Mouse (Mus musculus): ENCODE measurements around the gene Cdc42bpa. TPM values are rescaled to one million over a fixed set of nuclear protein-coding genes. Genes with fewer than 3 reads are reported as not detected.

The Cdc42bpa gene
- total and polyA plus RNA-seq, 2 experiments from 2014 or later: 8.3 to 25.8 TPM

GRCm38 (mm10) chr1:180175167-180175566 is 214.9 kb downstream of the Cdc42bpa start:
- Histone ChIP-seq H3K4me3 (ENCODE audit: low read depth, low read length) (no peak overlapping the region), H3K9ac (replicated peaks; ENCODE audit: low read depth, low read length) (no peak overlapping the region), H3K27ac (ENCODE audit: low read depth) (peak overlapping the region; percentile 46; the same call in 1 of the 2 replicates), H3K4me1 (ENCODE audit: control insufficient read depth, insufficient read depth) (peaks cover 16% of the 10 kb centered on the region; the same call in 1 of the 2 replicates), H3K36me3 (replicated peaks; ENCODE audit: control insufficient read depth, insufficient read depth, low read length) (peaks cover 54% of the 10 kb centered on the region), H3K4me2 (ENCODE audit: low read depth, low read length) (no peak overlapping the region), H3K27me3 (ENCODE audit: control insufficient read depth, insufficient read depth, low read length) (no peaks in the 10 kb centered on the region), H3K9me3 (replicated peaks; ENCODE audit: control insufficient read depth, low read length) (no peaks in the 10 kb centered on the region)
- DNase-seq (ENCODE audit: low spot score) (peak; percentile 84), ATAC-seq (ENCODE audit: insufficient read depth, low read depth) (peak; percentile 45; the same call in 1 of the 2 replicates)
- 36% methylated on average over 3 of the region's 3 CpGs for WGBS
- TF ChIP-seq CTCF (IDR thresholded peaks at IDR 0.05; ENCODE audit: low read depth) (peak; percentile 56), EP300 (IDR thresholded peaks at IDR 0.05; ENCODE audit: low read depth) (no peak)

GRCm38 (mm10) chr1:180175635-180176034 is 215.4 kb downstream of the Cdc42bpa start:
- H3K9me3 ChIP-seq (replicated peaks; ENCODE audit: control insufficient read depth, low read length): no peaks in the 10 kb centered on the region
- no peak overlapping the region for H3K4me3 ChIP-seq (ENCODE audit: low read depth, low read length)
- H3K4me2 ChIP-seq (ENCODE audit: low read depth, low read length): no peak overlapping the region
- WGBS: 53% methylated on average over 8 of the region's 8 CpGs
- TF ChIP-seq CTCF (IDR thresholded peaks at IDR 0.05; ENCODE audit: low read depth) (no peak), EP300 (IDR thresholded peaks at IDR 0.05; ENCODE audit: low read depth) (no peak)
- DNase-seq (ENCODE audit: low spot score) (no peak), ATAC-seq (ENCODE audit: insufficient read depth, low read depth) (no peak)
- H3K9ac ChIP-seq (replicated peaks; ENCODE audit: low read depth, low read length): no peak overlapping the region
- H3K27me3 ChIP-seq (ENCODE audit: control insufficient read depth, insufficient read depth, low read length): no peaks in the 10 kb centered on the region
- H3K27ac ChIP-seq (ENCODE audit: low read depth): peak overlapping the region; percentile 46
- peaks cover 49% of the 10 kb centered on the region for H3K36me3 ChIP-seq (replicated peaks; ENCODE audit: control insufficient read depth, insufficient read depth, low read length)
- H3K4me1 ChIP-seq (ENCODE audit: control insufficient read depth, insufficient read depth): peaks cover 16% of the 10 kb centered on the region; the same call in 1 of the 2 replicates

- WGBS: 16% methylated on average over 1 of the region's 1 CpGs
- 0 out of 2 replicates have a peak overlapping the region, but pooled peaks have one; percentile 9 for H3K27ac ChIP-seq (ENCODE audit: low read depth)
- no peak overlapping the region for H3K4me3 ChIP-seq (ENCODE audit: low read depth, low read length)
- H3K4me2 ChIP-seq (ENCODE audit: low read depth, low read length): no peak overlapping the region
- DNase-seq (ENCODE audit: low spot score): no peak
- H3K9me3 ChIP-seq (replicated peaks; ENCODE audit: control insufficient read depth, low read length): no peaks in the 10 kb centered on the region
- no peaks in the 10 kb centered on the region for H3K27me3 ChIP-seq (ENCODE audit: control insufficient read depth, insufficient read depth, low read length)
- no peak for ATAC-seq (ENCODE audit: insufficient read depth, low read depth)
- TF ChIP-seq CTCF (IDR thresholded peaks at IDR 0.05; ENCODE audit: low read depth): no peak
- no peak for TF ChIP-seq EP300 (IDR thresholded peaks at IDR 0.05; ENCODE audit: low read depth)
- H3K9ac ChIP-seq (replicated peaks; ENCODE audit: low read depth, low read length): no peak overlapping the region
- peaks cover 39% of the 10 kb centered on the region for H3K36me3 ChIP-seq (replicated peaks; ENCODE audit: control insufficient read depth, insufficient read depth, low read length)
- H3K4me1 ChIP-seq (ENCODE audit: control insufficient read depth, insufficient read depth): peaks cover 20% of the 10 kb centered on the region; the same call in 1 of the 2 replicates
These were observed 216.5 kb downstream of the Cdc42bpa start for GRCm38 (mm10) chr1:180176784-180177183.

- WGBS: 81% methylated on average over 9 of the region's 9 CpGs
- DNase-seq (ENCODE audit: low spot score) (no peak), ATAC-seq (ENCODE audit: insufficient read depth, low read depth) (no peak)
- peaks cover 31% of the 10 kb centered on the region; the same call in 1 of the 2 replicates for H3K4me1 ChIP-seq (ENCODE audit: control insufficient read depth, insufficient read depth)
- H3K27me3 ChIP-seq (ENCODE audit: control insufficient read depth, insufficient read depth, low read length): no peaks in the 10 kb centered on the region
- H3K4me2 ChIP-seq (ENCODE audit: low read depth, low read length): no peak overlapping the region
- peaks cover 34% of the 10 kb centered on the region for H3K36me3 ChIP-seq (replicated peaks; ENCODE audit: control insufficient read depth, insufficient read depth, low read length)
- H3K27ac ChIP-seq (ENCODE audit: low read depth): no peak overlapping the region
- no peaks in the 10 kb centered on the region for H3K9me3 ChIP-seq (replicated peaks; ENCODE audit: control insufficient read depth, low read length)
- TF ChIP-seq EP300 (IDR thresholded peaks at IDR 0.05; ENCODE audit: low read depth): no peak
- TF ChIP-seq CTCF (IDR thresholded peaks at IDR 0.05; ENCODE audit: low read depth): no peak
- no peak overlapping the region for H3K9ac ChIP-seq (replicated peaks; ENCODE audit: low read depth, low read length)
- no peak overlapping the region for H3K4me3 ChIP-seq (ENCODE audit: low read depth, low read length)
These were observed 218.1 kb downstream of the Cdc42bpa start for GRCm38 (mm10) chr1:180178340-180178739.

- H3K4me2 ChIP-seq (ENCODE audit: low read depth, low read length): no peak overlapping the region
- ATAC-seq (ENCODE audit: insufficient read depth, low read depth) (no peak), DNase-seq (ENCODE audit: low spot score) (no peak)
- WGBS: 92% methylated on average over 4 of the region's 4 CpGs
- no peak overlapping the region for H3K4me3 ChIP-seq (ENCODE audit: low read depth, low read length)
- H3K27ac ChIP-seq (ENCODE audit: low read depth): peak overlapping the region; percentile 81
- no peak overlapping the region for H3K9ac ChIP-seq (replicated peaks; ENCODE audit: low read depth, low read length)
- no peaks in the 10 kb centered on the region for H3K27me3 ChIP-seq (ENCODE audit: control insufficient read depth, insufficient read depth, low read length)
- peaks cover 26% of the 10 kb centered on the region for H3K36me3 ChIP-seq (replicated peaks; ENCODE audit: control insufficient read depth, insufficient read depth, low read length)
- H3K9me3 ChIP-seq (replicated peaks; ENCODE audit: control insufficient read depth, low read length): no peaks in the 10 kb centered on the region
- peaks cover 36% of the 10 kb centered on the region; the same call in 1 of the 2 replicates for H3K4me1 ChIP-seq (ENCODE audit: control insufficient read depth, insufficient read depth)
- TF ChIP-seq EP300 (IDR thresholded peaks at IDR 0.05; ENCODE audit: low read depth): no peak
- TF ChIP-seq CTCF (IDR thresholded peaks at IDR 0.05; ENCODE audit: low read depth): no peak
These were observed 218.8 kb downstream of the Cdc42bpa start for GRCm38 (mm10) chr1:180179100-180179499.

- WGBS: 49% methylated on average over 2 of the region's 2 CpGs
- H3K27me3 ChIP-seq (ENCODE audit: control insufficient read depth, insufficient read depth, low read length): no peaks in the 10 kb centered on the region
- no peaks in the 10 kb centered on the region for H3K9me3 ChIP-seq (replicated peaks; ENCODE audit: control insufficient read depth, low read length)
- ATAC-seq (ENCODE audit: insufficient read depth, low read depth) (peak; percentile 64), DNase-seq (ENCODE audit: low spot score) (peak; percentile 38)
- peaks cover 26% of the 10 kb centered on the region for H3K36me3 ChIP-seq (replicated peaks; ENCODE audit: control insufficient read depth, insufficient read depth, low read length)
- H3K4me2 ChIP-seq (ENCODE audit: low read depth, low read length): no peak overlapping the region
- no peak overlapping the region for H3K4me3 ChIP-seq (ENCODE audit: low read depth, low read length)
- peak overlapping the region; percentile 81 for H3K27ac ChIP-seq (ENCODE audit: low read depth)
- H3K9ac ChIP-seq (replicated peaks; ENCODE audit: low read depth, low read length): no peak overlapping the region
- TF ChIP-seq EP300 (IDR thresholded peaks at IDR 0.05; ENCODE audit: low read depth) (no peak), CTCF (IDR thresholded peaks at IDR 0.05; ENCODE audit: low read depth) (no peak)
- peaks cover 37% of the 10 kb centered on the region for H3K4me1 ChIP-seq (ENCODE audit: control insufficient read depth, insufficient read depth)
These were observed 219.6 kb downstream of the Cdc42bpa start for GRCm38 (mm10) chr1:180179840-180180239.
